Mouse (Mus musculus): ENCODE data around the gene Kalrn.

Gene Kalrn

GRCm38 (mm10) chr16:34184721-34185120, 388.6 kb downstream of the Kalrn start:
- peak in 1 of 2 experiments; percentile 40 for DNase-seq (ENCODE audit: low spot score in 2 of 2)

- no peak for DNase-seq (ENCODE audit: low spot score in 2 of 2)
Measured at GRCm38 (mm10) chr16:34183186-34183585, 390.1 kb downstream of the Kalrn start.

GRCm38 (mm10) chr16:34175625-34176024, 397.7 kb downstream of the Kalrn start:
- DNase-seq (ENCODE audit: low spot score in 2 of 2) = no peak

- no peak for DNase-seq (ENCODE audit: low spot score in 2 of 2)
Measured at GRCm38 (mm10) chr16:34172572-34173181, 400.7 kb downstream of the Kalrn start.

- no peak for DNase-seq (ENCODE audit: low spot score in 2 of 2)
Measured at GRCm38 (mm10) chr16:34167042-34167441, 406.3 kb downstream of the Kalrn start.

GRCm38 (mm10) chr16:34163086-34163485, 410.2 kb downstream of the Kalrn start:
- no peak for DNase-seq (ENCODE audit: low spot score in 2 of 2)

GRCm38 (mm10) chr16:34159576-34159975, 413.8 kb downstream of the Kalrn start:
- DNase-seq (ENCODE audit: low spot score in 2 of 2) = no peak

GRCm38 (mm10) chr16:34157386-34158135, 415.8 kb downstream of the Kalrn start:
- no peak for DNase-seq (ENCODE audit: low spot score in 2 of 2)

- no peak for DNase-seq (ENCODE audit: low spot score in 2 of 2)
Measured at GRCm38 (mm10) chr16:34155696-34156095, 417.6 kb downstream of the Kalrn start.

GRCm38 (mm10) chr16:34154903-34155302, 418.4 kb downstream of the Kalrn start:
- DNase-seq (ENCODE audit: low spot score in 2 of 2) = no peak

GRCm38 (mm10) chr16:34151528-34152071, 421.7 kb downstream of the Kalrn start:
- DNase-seq (ENCODE audit: low spot score in 2 of 2) = no peak

GRCm38 (mm10) chr16:34141670-34142069, 431.7 kb downstream of the Kalrn start:
- no peak for DNase-seq (ENCODE audit: low spot score in 2 of 2)

GRCm38 (mm10) chr16:34135074-34135473, 438.3 kb downstream of the Kalrn start:
- no peak for DNase-seq (ENCODE audit: low spot score in 2 of 2)

- DNase-seq (ENCODE audit: low spot score in 2 of 2) = no peak
Measured at GRCm38 (mm10) chr16:34134628-34135027, 438.7 kb downstream of the Kalrn start.

- peak; percentile 51 to 67 for DNase-seq (ENCODE audit: low spot score in 2 of 2)
Measured at GRCm38 (mm10) chr16:34125595-34125994, 447.7 kb downstream of the Kalrn start.

- no peak for DNase-seq (ENCODE audit: low spot score in 2 of 2)
Measured at GRCm38 (mm10) chr16:34122486-34122885, 450.8 kb downstream of the Kalrn start.

- DNase-seq (ENCODE audit: low spot score in 2 of 2) = no peak
Measured at GRCm38 (mm10) chr16:34121288-34121687, 452.0 kb downstream of the Kalrn start.

GRCm38 (mm10) chr16:34120801-34121201, 452.5 kb downstream of the Kalrn start:
- no peak for DNase-seq (ENCODE audit: low spot score in 2 of 2)

- no peak for DNase-seq (ENCODE audit: low spot score in 2 of 2)
Measured at GRCm38 (mm10) chr16:34119844-34120243, 453.5 kb downstream of the Kalrn start.

GRCm38 (mm10) chr16:34119370-34119769, 454.0 kb downstream of the Kalrn start:
- no peak for DNase-seq (ENCODE audit: low spot score in 2 of 2)

- DNase-seq (ENCODE audit: low spot score in 2 of 2) = peak; percentile 43 to 73
Measured at GRCm38 (mm10) chr16:34114665-34115064, 458.7 kb downstream of the Kalrn start.

GRCm38 (mm10) chr16:34113150-34113549, 460.2 kb downstream of the Kalrn start:
- DNase-seq (ENCODE audit: low spot score in 2 of 2) = no peak

GRCm38 (mm10) chr16:34112490-34112889, 460.8 kb downstream of the Kalrn start:
- no peak for DNase-seq (ENCODE audit: low spot score in 2 of 2)

Measured in spleen, postnatal 4 days (tissue).